Mouse (Mus musculus) megakaryocyte, embryonic 14.5 days (primary cell): Measurements from ENCODE around the gene Miga2. TPM values are rescaled to one million over a fixed set of nuclear protein-coding genes. Genes with fewer than 3 reads are reported as not detected.

Source experiments
- H3K27me3 ChIP-seq: replicated peaks from 2 replicates; pipeline ENCODE3; 2012; ENCODE audit warnings: inconsistent platforms
- H3K36me3 ChIP-seq: replicated peaks from 2 replicates; pipeline ENCODE3; 2012; ENCODE audit warnings: low read length, inconsistent platforms, mixed read lengths
- H3K4me1 ChIP-seq: 2 replicates; pipeline ENCODE4 v1.6.1; 2012; ENCODE audit warnings: inconsistent platforms
- H3K4me3 ChIP-seq: replicated peaks from 2 replicates; pipeline ENCODE3; 2012; ENCODE audit warnings: moderate library complexity, mild to moderate bottlenecking, inconsistent platforms
- H3K9me3 ChIP-seq: 2 replicates; pipeline ENCODE4 v1.6.1; 2012; ENCODE audit warnings: inconsistent platforms
- FLI1 ChIP-seq: IDR thresholded peaks from 2 replicates; pipeline ENCODE4 v1.6.1; 2012; ENCODE audit warnings: low read length, inconsistent platforms, mixed read lengths
- GATA1 ChIP-seq: IDR thresholded peaks from 3 replicates; pipeline ENCODE4 v1.6.1; 2012; ENCODE audit warnings: mixed read lengths, low read length, inconsistent platforms, borderline replicate concordance
- polyA plus RNA-seq: library from polyadenylated mRNA; stranded (reverse); fragments of >175 nt; gene quantifications from 2 replicates; pipeline ENCODE4 v1.2.3, GENCODE M21; 2012; ENCODE audit warnings: low replicate concordance; ENCODE audit not compliant: insufficient read depth

The Miga2 gene
- polyA plus RNA-seq, 1 experiment: 15.0 TPM

- TF ChIP-seq GATA1 (no peak), FLI1 (no peak)
- peaks cover 68% of the 10 kb centered on the region for H3K4me1 ChIP-seq
- peaks cover 43% of the 10 kb centered on the region for H3K36me3 ChIP-seq
- H3K4me3 ChIP-seq: peak overlapping the region; percentile 64
- H3K27me3 ChIP-seq: no peaks in the 10 kb centered on the region
- H3K9me3 ChIP-seq: no peaks in the 10 kb centered on the region
Observed at GRCm38 (mm10) chr2:30417595-30418165, 53.6 kb downstream of the Miga2 start.

DNA sequence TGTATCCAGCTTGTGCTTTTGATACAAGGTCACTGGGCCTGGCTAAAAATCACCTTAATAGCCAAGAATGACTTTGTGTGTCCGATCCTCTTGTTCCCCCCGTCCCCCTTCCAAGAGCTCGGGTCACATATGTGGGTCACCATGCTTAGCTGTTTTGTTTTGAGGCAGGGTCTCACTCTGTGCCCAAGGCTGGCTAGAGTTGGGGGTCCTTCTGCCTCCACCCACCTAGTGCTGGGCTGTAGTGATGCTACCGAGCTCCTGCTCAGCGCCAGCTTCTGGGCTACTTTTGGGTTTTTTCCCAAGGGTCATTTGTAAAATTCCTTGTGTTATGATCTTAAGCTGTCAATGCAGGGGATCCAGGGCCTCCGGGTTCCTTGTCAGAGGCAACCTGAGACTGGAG is 54.2 kb downstream of the Miga2 start:
- Histone ChIP-seq H3K9me3 (no peaks in the 10 kb centered on the region), H3K4me3 (peak overlapping the region; percentile 9), H3K4me1 (peaks cover 66% of the 10 kb centered on the region), H3K36me3 (peaks cover 39% of the 10 kb centered on the region), H3K27me3 (no peaks in the 10 kb centered on the region)
- TF ChIP-seq FLI1 (no peak), GATA1 (no peak)

GRCm38 (mm10) chr2:30419112-30419511 is 55.1 kb downstream of the Miga2 start:
- H3K27me3 ChIP-seq: no peaks in the 10 kb centered on the region
- no peak overlapping the region for H3K4me3 ChIP-seq

DNA sequence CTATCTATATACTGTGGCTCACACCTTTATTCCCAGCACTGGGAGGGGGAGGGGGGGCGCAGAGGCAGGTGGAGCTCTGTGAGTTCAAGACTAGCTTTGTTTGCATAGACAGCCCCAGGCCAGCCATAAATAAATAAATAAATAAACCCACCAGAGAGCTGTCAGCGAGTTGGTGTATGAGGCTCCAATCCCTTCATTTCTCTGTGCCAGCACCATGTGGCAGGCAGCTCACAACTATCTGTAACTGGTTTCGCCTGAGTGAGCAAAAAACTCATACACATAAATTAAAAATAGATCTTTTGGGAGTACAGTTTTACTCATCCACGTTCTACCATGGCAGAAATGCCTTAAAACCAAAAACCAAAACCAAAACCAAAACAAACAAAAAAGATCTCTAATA is 57.4 kb downstream of the Miga2 start:
- Histone ChIP-seq H3K27me3 (no peaks in the 10 kb centered on the region), H3K36me3 (peaks cover 37% of the 10 kb centered on the region), H3K9me3 (no peaks in the 10 kb centered on the region), H3K4me1 (peaks cover 55% of the 10 kb centered on the region), H3K4me3 (no peak overlapping the region)
- no peak for TF ChIP-seq GATA1
- no peak for TF ChIP-seq FLI1

More at GRCm38 (mm10) chr2:30419112-30419511, 55.1 kb downstream of the Miga2 start:
- Histone ChIP-seq H3K4me1 (peaks cover 65% of the 10 kb centered on the region), H3K9me3 (no peaks in the 10 kb centered on the region), H3K36me3 (peaks cover 32% of the 10 kb centered on the region)
- TF ChIP-seq GATA1 (no peak), FLI1 (no peak)

GRCm38 (mm10) chr2:30429156-30429555 is 65.1 kb downstream of the Miga2 start:
- H3K36me3 ChIP-seq: peaks cover 85% of the 10 kb centered on the region
- H3K4me1 ChIP-seq: peaks cover 34% of the 10 kb centered on the region
- no peak for TF ChIP-seq FLI1
- TF ChIP-seq GATA1: no peak

More at GRCm38 (mm10) chr2:30429156-30429555, 65.1 kb downstream of the Miga2 start:
- H3K4me3 ChIP-seq: no peak overlapping the region
- no peaks in the 10 kb centered on the region for H3K9me3 ChIP-seq
- H3K27me3 ChIP-seq: no peaks in the 10 kb centered on the region

Other genes starting within 250 kb of the Miga2 start
- 12.2 and 20.0 TPM in 2 replicates for gene Zer1, start 239.6 kb upstream of the Miga2 start, polyA plus RNA-seq
- 18.0 and 28.7 TPM in 2 replicates for gene Tbc1d13, start 230.5 kb upstream of the Miga2 start, polyA plus RNA-seq
- gene Endog, start 192.7 kb upstream of the Miga2 start, polyA plus RNA-seq: 16.4 and 28.0 TPM in 2 replicates
- 19.0 and 20.8 TPM in 2 replicates for gene Spout1, start 185.8 kb upstream of the Miga2 start, polyA plus RNA-seq
- 7.7 TPM in 1 of 2 replicates, not detected in the other for gene Kyat1, start 158.4 kb upstream of the Miga2 start, polyA plus RNA-seq
- gene Lrrc8a, start 126.5 kb upstream of the Miga2 start, polyA plus RNA-seq: 2.7 and 5.1 TPM in 2 replicates
- 3.3 and 6.4 TPM in 2 replicates for gene Gm28035, start 123.7 kb upstream of the Miga2 start, polyA plus RNA-seq
- 6.7 and 11.3 TPM in 2 replicates for gene Phyhd1, start 98.0 kb upstream of the Miga2 start, polyA plus RNA-seq
- not detected in 2 replicates for gene Gm28038, start 83.2 kb upstream of the Miga2 start, polyA plus RNA-seq
- gene Dolk, start 77.9 kb upstream of the Miga2 start, polyA plus RNA-seq: 1.9 and 7.1 TPM in 2 replicates
- 72.2 and 120 TPM in 2 replicates for gene Nup188, start 77.8 kb upstream of the Miga2 start, polyA plus RNA-seq
- 45.5 and 81.3 TPM in 2 replicates for gene Sh3glb2, start 4.9 kb upstream of the Miga2 start, polyA plus RNA-seq
- gene Dolpp1, start 28.0 kb downstream of the Miga2 start, polyA plus RNA-seq: 24.4 and 42.0 TPM in 2 replicates
- gene Crat, start 51.6 kb downstream of the Miga2 start, polyA plus RNA-seq: 55.0 and 64.0 TPM in 2 replicates
- gene Ptpa, start 51.8 kb downstream of the Miga2 start, polyA plus RNA-seq: 473 and 551 TPM in 2 replicates
- gene Ier5l, start 110.0 kb downstream of the Miga2 start, polyA plus RNA-seq: 2.7 and 5.0 TPM in 2 replicates
- gene Cstad, start 230.8 kb downstream of the Miga2 start, polyA plus RNA-seq: not detected in 2 replicates